Mouse (Mus musculus): Measurements from ENCODE around the gene Eef1e1.
"Not testable (repeated sequence)": the region's sequence is repeated elsewhere in the genome, so short reads cannot be mapped to it uniquely, and the experiment has no call there.

Eef1e1 gene

DNA sequence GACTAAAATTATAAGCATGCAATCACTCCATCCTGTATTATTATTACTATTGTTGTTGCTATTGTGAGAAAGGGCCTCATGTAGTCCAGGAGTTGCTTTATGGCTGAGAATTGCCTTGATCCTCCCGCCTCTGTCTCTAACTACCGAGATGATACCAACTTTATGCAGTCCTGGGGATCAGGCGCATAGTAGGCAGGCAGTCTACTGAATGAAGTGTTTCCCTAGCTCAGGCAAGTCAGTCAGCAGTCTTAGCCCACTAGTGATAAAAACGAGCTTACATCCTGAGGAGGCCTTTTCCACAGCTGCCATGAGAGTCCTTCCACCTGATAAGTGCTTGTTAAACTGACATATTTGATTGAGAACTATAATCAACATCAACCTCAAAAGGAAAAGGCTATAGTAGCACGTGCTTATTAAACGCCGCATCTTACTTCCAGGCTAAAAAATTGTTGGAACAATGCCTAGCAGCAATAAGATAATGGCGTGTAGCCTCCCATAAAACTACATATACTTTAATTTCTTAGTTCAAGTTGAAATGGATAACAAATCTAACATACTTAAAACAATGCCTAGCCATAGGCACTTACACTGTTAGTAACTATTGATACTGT lies 34.5 kb downstream of the Eef1e1 start:
- DNase-seq, result no peak

DNA sequence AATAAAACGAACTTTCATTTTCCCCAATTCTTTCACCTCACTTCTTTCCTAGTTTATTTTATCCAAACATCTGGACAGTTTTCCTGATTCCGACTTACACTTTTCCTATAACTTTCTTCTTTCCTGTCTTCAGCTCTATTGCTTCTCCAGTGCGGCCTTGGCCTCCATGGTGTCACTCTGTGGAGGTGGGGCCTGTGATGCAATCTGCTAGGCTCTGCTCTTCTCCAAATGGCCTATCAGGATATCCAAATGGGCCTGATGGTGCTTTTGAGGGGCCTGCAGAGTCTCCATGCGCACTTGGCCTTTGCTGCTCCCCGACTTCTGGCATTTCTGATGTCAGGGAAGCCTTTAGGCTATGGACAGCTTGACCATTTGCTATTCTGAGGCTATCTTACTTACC lies 35.6 kb downstream of the Eef1e1 start:
- no peak for DNase-seq

DNA sequence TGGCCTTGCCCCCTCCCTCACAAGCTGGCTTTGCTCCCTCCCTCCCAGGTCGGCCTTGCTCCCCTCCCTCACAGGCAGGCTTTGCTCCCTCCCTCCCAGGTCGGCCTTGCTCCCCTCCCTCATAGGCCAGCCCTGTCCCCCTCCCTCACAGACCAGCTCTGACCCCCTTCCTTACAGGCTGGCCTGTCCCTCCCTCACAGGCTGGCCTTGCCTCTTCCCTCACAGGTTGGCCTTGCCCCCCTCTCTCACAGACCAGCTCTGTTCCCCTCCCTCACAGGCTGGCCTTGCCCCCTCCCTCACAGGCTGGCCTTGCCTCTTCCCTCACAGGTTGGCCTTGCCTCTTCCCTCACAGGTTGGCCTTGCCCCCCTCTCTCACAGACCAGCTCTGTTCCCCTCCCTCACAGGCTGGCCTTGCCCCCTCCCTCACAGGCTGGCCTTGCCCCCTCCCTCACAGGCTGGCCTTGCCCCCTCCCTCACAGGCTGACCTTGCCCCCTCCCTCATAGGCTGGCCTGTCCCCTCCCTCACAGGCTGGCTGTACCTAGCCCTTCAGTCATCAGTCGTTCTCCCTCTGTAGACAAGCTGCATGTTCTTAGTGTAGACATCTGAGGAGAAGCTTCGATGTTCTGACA lies 40.7 kb downstream of the Eef1e1 start:
- not testable (repeated sequence) for DNase-seq

DNA sequence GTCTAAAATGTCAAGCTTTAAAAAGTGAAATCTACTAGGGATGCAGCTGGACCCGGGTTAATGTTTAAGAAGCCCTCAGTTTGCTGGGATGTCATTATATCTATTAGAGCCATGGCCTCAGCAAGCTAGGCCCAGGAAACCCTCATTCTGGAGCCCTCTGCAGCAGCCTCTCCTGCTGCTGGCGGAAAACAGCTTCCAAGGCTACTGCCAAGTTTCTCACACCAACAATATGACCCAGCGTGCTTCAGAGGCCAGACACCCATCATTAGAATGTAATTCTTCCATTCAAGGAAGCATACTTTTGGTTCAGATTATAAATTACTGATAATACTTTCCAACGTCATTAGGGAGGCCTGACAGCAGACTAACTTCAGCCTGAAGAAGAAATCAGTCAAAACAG lies 42.0 kb downstream of the Eef1e1 start:
- peak; percentile 21 for DNase-seq

DNA sequence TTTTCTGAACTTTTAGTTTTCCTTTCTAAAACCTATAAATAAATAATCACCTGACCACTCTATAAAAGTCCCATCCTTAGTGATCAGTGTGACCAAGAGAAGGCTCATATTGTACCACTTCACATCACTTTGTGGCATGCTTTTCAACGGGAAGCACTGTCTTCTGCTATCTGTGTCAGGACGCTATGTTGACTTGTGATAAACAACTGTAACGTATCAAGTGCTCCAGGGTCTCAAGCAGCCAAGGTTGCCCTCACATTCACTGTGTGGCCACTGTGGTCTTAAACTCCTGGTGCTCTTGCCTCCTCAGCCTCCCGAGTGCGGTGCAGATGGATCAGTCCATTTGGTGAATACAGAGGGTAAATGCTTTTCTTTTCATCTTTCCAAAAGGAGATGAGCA lies 43.2 kb downstream of the Eef1e1 start:
- no peak for DNase-seq

DNA sequence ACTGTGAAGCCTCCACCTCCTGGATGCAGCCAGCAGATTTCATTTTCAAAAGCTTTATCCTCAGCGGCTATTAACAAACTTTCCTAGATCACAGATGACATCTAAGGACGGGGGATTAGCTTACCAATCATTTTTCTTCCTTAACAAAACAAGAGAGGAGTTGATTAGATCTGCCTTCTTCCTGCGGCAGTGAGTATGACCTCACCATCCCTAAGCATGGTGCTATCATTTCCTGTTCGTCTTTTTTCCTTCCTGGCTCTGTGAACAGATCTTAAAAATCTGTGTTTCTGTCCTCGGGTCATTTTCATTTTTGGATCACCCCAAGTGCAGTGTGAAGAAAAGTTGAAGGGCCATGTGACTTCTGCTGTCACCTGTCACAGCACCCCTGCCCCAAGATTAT lies 44.6 kb downstream of the Eef1e1 start:
- DNase-seq, result peak; percentile 24

DNA sequence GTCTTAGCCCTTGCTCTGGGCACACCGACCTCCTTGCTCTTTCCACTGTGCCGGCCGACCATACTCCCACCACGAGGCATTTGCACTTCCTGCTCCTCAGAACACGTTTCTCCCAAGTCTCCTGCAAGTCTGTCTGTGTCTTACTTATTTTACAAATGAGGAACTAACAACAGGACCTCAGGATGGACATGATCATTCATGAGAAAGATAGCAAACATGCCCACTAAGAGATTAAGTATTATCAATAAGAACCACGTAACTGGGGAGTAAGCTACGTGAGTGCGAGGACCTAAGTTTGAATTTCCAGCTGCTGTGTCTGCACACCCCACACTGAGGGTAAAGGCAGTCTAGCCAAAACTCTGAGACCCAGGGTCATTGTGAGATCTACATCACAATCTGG lies 45.3 kb downstream of the Eef1e1 start:
- DNase-seq, result no peak

DNA sequence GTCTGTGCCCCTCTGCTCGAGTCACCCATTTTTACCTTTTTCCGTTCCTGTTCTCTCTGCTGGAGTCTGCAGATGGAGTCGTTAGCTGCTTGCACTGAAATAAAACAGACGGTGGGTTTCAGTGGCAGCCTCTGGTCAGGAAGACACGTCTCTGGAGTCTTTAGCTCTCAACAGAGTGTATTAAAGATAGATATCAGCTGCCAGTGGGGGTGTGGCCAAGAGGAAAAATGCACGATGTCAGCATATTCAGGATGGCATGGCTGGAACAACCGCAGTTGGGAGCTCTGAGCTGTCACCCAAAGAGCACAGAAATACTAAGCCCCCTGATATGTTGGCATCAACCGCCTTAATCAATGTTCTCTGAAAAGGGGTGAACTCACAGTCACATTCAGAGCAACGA lies 46.2 kb downstream of the Eef1e1 start:
- DNase-seq, result no peak

DNA sequence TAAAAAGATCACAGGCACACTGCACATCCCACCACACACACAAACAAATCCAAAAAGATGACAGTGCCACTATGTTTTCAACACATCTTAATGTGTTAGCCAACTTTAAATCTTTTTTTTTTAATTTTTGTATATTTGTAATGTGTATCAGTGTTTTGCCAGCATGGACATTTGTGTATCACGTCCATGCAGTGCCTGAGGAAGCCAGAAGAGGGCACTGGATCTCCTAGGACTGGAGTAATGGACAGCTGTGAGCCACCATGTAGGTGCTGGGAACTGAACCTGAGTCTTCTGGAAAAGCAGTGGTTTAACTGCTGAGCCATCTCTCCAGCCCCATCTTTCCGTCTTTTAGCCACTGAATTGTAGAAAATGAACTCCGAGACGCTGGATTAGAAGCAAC lies 46.7 kb downstream of the Eef1e1 start:
- no peak for DNase-seq

DNA sequence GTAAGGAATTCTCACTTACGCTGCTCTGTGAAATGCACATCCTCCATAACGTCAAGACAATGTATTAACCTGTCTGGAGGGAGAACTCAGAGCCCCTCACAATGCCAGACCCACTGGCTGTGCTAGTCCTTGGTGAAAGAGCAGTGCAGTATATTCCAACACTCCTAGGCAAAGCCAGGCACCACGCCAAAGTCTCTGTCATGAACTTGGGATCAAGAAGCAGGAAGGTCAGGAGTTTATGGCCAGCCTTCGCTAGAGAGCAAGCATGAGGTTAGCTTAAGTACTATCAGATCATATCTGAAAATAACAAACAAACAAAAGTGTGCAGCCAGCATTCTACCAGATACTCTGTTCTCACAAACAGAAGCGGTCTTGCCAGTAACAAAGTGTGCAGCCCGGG lies 48.5 kb downstream of the Eef1e1 start:
- peak; percentile 79 for DNase-seq

DNA sequence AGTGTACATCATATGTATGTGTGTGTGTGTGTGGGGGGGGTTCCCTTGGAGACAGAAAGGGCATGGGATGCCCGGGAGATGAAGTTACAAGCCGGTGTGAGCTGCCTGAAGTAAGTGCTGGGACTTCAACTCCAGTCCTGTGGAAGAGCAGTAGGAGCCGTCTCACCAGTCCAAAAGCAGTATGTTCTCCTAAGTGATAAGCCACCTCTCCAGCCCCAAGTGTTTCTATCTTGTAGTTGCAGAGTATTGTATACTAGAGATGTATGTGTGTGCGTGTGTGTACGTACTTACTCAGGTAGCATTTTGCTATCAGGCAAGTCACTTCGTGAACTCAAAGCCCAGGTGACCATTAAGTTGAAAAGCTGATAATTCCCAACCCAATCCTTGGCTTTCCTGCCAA lies 51.7 kb downstream of the Eef1e1 start:
- DNase-seq, result no peak

DNA sequence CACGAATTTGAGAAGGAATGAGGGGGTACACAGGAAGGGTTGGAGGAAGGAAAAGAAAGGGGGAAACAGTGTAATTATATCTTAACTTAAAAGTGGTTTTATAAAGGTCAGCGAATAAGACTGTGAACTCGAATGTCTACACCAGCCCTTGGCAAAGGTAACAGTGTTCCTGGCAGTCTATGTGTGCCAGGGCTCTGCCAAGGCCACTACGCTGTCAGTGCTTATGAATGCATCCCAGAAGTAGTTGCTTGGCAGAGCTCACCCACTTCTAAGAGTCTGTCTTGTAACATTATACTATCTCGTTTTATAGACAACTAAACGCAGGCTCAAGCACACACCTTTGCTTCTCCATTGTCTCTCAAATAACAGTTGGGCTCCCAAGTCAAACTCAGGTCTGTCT lies 53.5 kb downstream of the Eef1e1 start:
- DNase-seq, result no peak

DNA sequence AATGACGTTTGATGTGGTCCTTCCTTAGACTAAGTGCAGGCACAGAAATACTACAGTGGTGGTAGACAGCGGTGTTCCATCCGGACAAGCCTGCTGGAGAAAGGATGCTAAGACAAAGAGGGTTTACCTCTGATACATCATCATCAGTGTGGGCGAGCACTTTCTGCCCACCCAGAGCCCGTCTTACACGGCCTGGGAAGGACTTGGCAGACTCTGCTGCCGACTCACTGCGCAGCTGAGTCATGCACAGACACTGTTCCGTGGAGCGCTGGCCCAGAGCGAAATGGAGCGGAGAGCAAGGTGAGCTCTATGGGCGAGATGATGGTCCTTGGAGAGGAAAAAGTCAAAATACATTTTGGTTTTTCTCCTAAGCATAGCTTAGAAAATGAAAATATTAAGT lies 55.9 kb downstream of the Eef1e1 start:
- DNase-seq, result no peak

DNA sequence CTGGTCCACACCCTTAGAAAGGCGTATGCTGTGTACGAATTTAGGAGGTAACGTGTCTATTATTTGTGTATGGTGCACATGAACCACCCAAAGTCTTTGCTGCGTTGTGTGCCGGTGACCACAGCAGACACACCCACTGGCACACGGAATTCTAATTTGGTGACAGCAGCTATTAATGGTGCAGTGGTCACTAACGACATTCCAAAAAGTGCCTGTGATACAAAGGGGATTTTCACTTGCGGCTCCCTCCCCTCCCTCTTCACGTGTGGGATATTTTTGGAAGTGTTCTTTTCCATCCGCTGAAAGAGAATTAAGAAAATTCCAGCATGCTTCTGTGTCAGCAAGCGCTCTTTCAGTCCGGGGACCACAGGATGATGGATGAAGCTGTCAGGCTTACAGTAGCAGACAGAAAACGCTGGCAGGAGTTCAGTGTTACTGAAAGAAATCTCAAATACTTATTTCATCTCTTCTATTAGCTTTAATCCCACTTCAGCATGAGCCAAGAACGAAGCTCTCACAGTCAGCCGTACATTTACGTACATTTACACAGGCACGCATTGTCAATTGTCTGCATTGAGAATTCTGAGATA lies 56.5 kb downstream of the Eef1e1 start:
- DNase-seq, result no peak

DNA sequence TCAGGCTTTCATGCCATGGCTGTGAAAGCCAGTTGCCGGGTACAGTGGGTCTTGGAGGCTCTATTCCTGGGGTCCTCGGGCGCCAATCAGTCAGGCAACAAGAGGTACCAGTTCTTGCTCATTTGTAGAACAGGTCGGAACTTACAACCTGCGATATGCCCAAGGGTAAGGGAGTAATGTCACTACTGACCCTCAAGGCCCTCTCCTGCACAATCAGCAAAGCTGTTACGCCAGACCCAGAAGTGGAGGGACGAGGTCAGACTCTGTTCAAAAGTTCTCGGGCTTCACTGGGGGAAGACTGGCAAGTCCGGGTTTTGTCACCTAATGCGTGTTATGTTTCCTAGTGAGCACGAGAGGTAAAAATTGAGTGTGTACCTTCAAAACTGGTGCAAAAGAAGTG lies 58.0 kb downstream of the Eef1e1 start:
- DNase-seq, result no peak

DNA sequence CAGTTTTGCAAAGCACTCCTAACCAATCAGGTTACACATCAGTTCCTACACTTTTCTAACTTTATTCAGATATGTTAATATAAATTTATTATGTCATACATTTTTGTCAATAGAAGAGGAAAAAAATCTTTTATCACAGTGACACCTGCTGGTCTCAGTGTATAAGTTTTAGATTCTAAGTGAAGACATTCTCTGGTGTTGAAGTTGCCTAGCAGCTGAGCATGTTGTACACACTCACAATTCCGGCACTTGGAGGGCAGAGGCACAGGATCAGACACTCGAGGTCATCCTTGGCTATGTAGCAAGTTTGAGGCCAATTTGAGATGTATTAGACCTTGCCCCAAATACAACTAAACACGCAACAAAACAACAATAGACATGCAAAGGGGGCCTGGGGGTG lies 61.8 kb downstream of the Eef1e1 start:
- DNase-seq, result peak; percentile 35

DNA sequence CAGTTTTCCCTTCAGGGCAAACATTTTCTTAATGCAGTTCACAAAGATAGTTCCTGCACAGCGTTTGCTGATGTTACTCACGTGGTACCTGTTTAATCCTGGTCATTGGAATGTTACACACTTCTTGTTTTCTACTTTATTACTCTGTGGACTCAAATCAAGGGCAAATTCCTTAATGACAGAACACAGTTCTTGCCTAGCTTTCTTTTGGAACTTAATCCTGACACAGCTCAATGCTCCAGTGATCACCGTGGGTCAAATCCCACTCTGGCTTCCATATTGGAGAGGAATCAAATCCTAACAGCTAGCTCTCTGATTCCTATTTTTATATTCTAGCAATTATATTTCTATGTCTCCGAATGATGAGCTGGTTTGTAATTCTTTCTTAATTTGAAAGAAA lies 62.4 kb downstream of the Eef1e1 start:
- peak; percentile 81 for DNase-seq
